In the genomic region with DNA sequence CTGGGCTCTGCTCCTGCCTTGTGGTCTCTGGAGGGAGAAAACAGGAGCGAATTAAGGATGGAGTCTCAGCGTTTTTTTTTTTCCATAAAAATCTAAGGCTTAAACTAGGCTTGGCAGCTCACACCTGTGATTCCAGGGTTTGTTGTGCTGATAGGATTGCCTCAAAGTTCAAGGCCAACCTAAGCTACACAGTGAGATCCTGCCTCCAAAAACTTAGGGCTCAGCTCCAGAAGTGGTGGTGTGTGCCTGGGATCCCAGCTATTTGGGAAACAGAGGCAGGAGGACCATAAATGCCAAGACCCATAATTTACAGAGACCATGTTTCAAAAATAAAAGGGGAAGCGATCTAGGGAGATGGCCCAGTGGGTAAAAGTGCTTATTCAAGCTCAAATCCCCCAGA, we compare ENCODE assay signal across 15 mouse cellular contexts. TPM values are rescaled to one million over a fixed set of nuclear protein-coding genes. Genes with fewer than 3 reads are reported as not detected.
DNase-seq lines count a peak whose midpoint lies in the region; ATAC-seq and TF ChIP-seq lines count a peak whose summit lies in the region.
"Had no signal": no experiment of that assay in that cellular context is flagged by ENCODE, and none has a peak within 500 bp of the region (broad histone marks: within the 10 kb centered on the region; RNA-seq: fewer than 3 reads in every experiment).

No protein-coding gene starts in this region.

- no peaks in the 10 kb centered on the region for H3K27me3 ChIP-seq in kidney, embryonic 15.5 days
- no peaks in the 10 kb centered on the region for H3K27me3 ChIP-seq in kidney, adult 2 months (replicated peaks; ENCODE audit: control insufficient read depth, insufficient read depth, low read length)
- no peaks in the 10 kb centered on the region for H3K27me3 ChIP-seq in E14TG2a.4 (ENCODE audit: insufficient read depth, low read length)
- no peaks in the 10 kb centered on the region for H3K27me3 ChIP-seq in limb, embryonic 11.5 days (ENCODE audit: control insufficient read depth, insufficient read depth, low read length)

- no peak overlapping the region; the same call in 1 of the 2 replicates for H3K9ac ChIP-seq in kidney, embryonic 15.5 days
- H3K9ac ChIP-seq in ES-E14 (ENCODE audit: insufficient read depth, low read depth, low read length, poor library complexity, severe bottlenecking) = peak overlapping the region; percentile 78; the same call in 1 of the 2 replicates
- H3K9ac ChIP-seq in limb, embryonic 11.5 days (ENCODE audit: low read length) = peak overlapping the region; percentile 50; the same call in 1 of the 2 replicates

- peak overlapping the region; percentile 43 for H3K4me3 ChIP-seq in kidney, embryonic 15.5 days (replicated peaks)
- H3K4me3 ChIP-seq in kidney, adult 2 months (ENCODE audit: insufficient read depth, low read depth, low read length) = no peak overlapping the region
- H3K4me3 ChIP-seq in E14TG2a.4 (replicated peaks; ENCODE audit: low read length) = peak overlapping the region; percentile 80
- peak overlapping the region; percentile 65 to 70; a peak in 2 of 4 replicates for H3K4me3 ChIP-seq in ES-E14 (ENCODE audit: insufficient read depth in 1 of 2, low read depth in 1 of 2, low read length in 2 of 2, poor library complexity in 1 of 2, severe bottlenecking in 1 of 2)
- peak overlapping the region; percentile 30; the same call in 1 of the 2 replicates for H3K4me3 ChIP-seq in limb, embryonic 11.5 days (ENCODE audit: low read depth, low read length)
- H3K4me3 ChIP-seq: layer of hippocampus, adult 2 months; midbrain, embryonic 13.5 days had no signal

- WGBS in kidney, embryonic 15.5 days = 56% methylated on average over 3 of the region's 3 CpGs
- WGBS in kidney, adult 2 months = 72% methylated on average over 3 of the region's 3 CpGs
- WGBS in limb, embryonic 11.5 days = 42% methylated on average over 3 of the region's 3 CpGs

- no peaks in the 10 kb centered on the region for H3K9me3 ChIP-seq in kidney, embryonic 15.5 days (replicated peaks)
- H3K9me3 ChIP-seq in E14TG2a.4 (ENCODE audit: low read length) (no peaks in the 10 kb centered on the region), ES-E14 (ENCODE audit: control insufficient read depth, insufficient read depth, low read depth, low read length) (no peaks in the 10 kb centered on the region)
- H3K9me3 ChIP-seq in limb, embryonic 11.5 days (ENCODE audit: control insufficient read depth, low read length) = no peaks in the 10 kb centered on the region
- H3K9me3 ChIP-seq: G1E; midbrain, embryonic 13.5 days had no signal

- no peak for DNase-seq in kidney, adult 2 months
- DNase-seq in ES-E14 (ENCODE audit: low read depth, low spot score) = no peak
- no peak for DNase-seq in limb, embryonic 11.5 days (ENCODE audit: low spot score)
- DNase-seq in T-cell, adult 2 months (ENCODE audit: low spot score) = no peak
- no peak for DNase-seq in thymus, postnatal 25 days
- DNase-seq in spleen, postnatal 10 days (ENCODE audit: low spot score in 2 of 2) = no peak
- DNase-seq: cerebellum, adult 9-11 months; heart, adult 2 months; thymus, adult 2 months had no signal

- no peak for TF ChIP-seq CTCF in kidney, adult 2 months (conservative IDR thresholded peaks at IDR 0.05; ENCODE audit: insufficient read depth, insufficient read length, low read depth, low read length)
- no peak for TF ChIP-seq CTCF in E14TG2a.4 (conservative IDR thresholded peaks at IDR 0.05; ENCODE audit: low read length)

- no peak for TF ChIP-seq POLR2A in kidney, adult 2 months (IDR thresholded peaks at IDR 0.05; ENCODE audit: low read depth, low read length)

- H3K4me2 ChIP-seq in kidney, embryonic 15.5 days = peak overlapping the region; percentile 56
- peak overlapping the region; percentile 57 for H3K4me2 ChIP-seq in limb, embryonic 11.5 days (ENCODE audit: low read depth, severe bottlenecking)

- ATAC-seq in kidney, embryonic 15.5 days (replicated peaks; ENCODE audit: low FRiP score) = no peak
- no peak for ATAC-seq in limb, embryonic 11.5 days (ENCODE audit: insufficient number of reproducible peaks, low FRiP score, low TSS enrichment, low read depth)
- ATAC-seq: hindbrain, embryonic 16.5 days; midbrain, embryonic 13.5 days had no signal

- H3K27ac ChIP-seq in kidney, embryonic 15.5 days = no peak overlapping the region
- no peak overlapping the region for H3K27ac ChIP-seq in kidney, adult 2 months (ENCODE audit: insufficient read depth, low read depth, low read length)
- H3K27ac ChIP-seq in ES-E14 (ENCODE audit: insufficient read depth, low read depth, low read length, poor library complexity, severe bottlenecking) = peak overlapping the region; percentile 10; the same call in 1 of the 2 replicates
- H3K27ac ChIP-seq in limb, embryonic 11.5 days (replicated peaks; ENCODE audit: low read depth, low read length) = peak overlapping the region; percentile 30; the same call in 1 of the 2 replicates
- H3K27ac ChIP-seq: layer of hippocampus, adult 2 months; midbrain, embryonic 13.5 days had no signal

- peaks cover 28% of the 10 kb centered on the region for H3K36me3 ChIP-seq in kidney, embryonic 15.5 days
- no peaks in the 10 kb centered on the region for H3K36me3 ChIP-seq in kidney, adult 2 months (ENCODE audit: control insufficient read depth, insufficient read depth, low read length)
- peaks cover 35% of the 10 kb centered on the region for H3K36me3 ChIP-seq in E14TG2a.4 (ENCODE audit: insufficient read depth, low read length)
- peaks cover 20% of the 10 kb centered on the region for H3K36me3 ChIP-seq in ES-E14 (ENCODE audit: control insufficient read depth, insufficient read depth, low read length, poor library complexity, severe bottlenecking)
- H3K36me3 ChIP-seq in limb, embryonic 11.5 days (ENCODE audit: control insufficient read depth, insufficient read depth, low read length) = peaks cover 6% of the 10 kb centered on the region; the same call in 1 of the 2 replicates
- H3K36me3 ChIP-seq: midbrain, embryonic 13.5 days had no signal

- peaks cover 62% of the 10 kb centered on the region for H3K4me1 ChIP-seq in kidney, embryonic 15.5 days
- peaks cover 14% of the 10 kb centered on the region for H3K4me1 ChIP-seq in kidney, adult 2 months (ENCODE audit: control insufficient read depth, insufficient read depth, low read length)
- H3K4me1 ChIP-seq in E14TG2a.4 (replicated peaks; ENCODE audit: low read depth, low read length) (peaks cover 89% of the 10 kb centered on the region), ES-E14 (ENCODE audit: control insufficient read depth in 2 of 2, insufficient read depth in 2 of 2, low read length in 2 of 2, poor library complexity in 1 of 2) (peaks cover 4 to 53% of the 10 kb centered on the region in 2 experiments; a peak in 3 of 4 replicates)
- H3K4me1 ChIP-seq in limb, embryonic 11.5 days (ENCODE audit: control insufficient read depth, insufficient read depth, low read length) = peaks cover 50% of the 10 kb centered on the region

- in situ Hi-C loops in ES-E14 (cut with MboI; ENCODE audit: low sequenced_read_pairs in 2 of 2, unreplicated experiment in 2 of 2) = no loop called here

TF ChIP-seq in ES-E14, 5 proteins besides CTCF, POLR2A, EP300 and RAD21:
- TF ChIP-seq ZNF384 (IDR thresholded peaks at IDR 0.05; ENCODE audit: low read depth, low read length) (no peak), ZC3H11A (IDR thresholded peaks at IDR 0.05; ENCODE audit: borderline replicate concordance, low read depth, low read length) (no peak), CHD2 (IDR thresholded peaks at IDR 0.05; ENCODE audit: low read depth, low read length) (no peak), HCFC1 (IDR thresholded peaks at IDR 0.05; ENCODE audit: borderline replicate concordance, insufficient read depth, low read length) (no peak), MAFK (IDR thresholded peaks at IDR 0.05; ENCODE audit: insufficient read depth, low read depth, low read length) (no peak)

RNA-seq across cellular contexts. Expression of a gene that starts 4.3 kb away (rescaled TPM):
- polyA plus RNA-seq in kidney, embryonic 15.5 days (2015; fragmentation: Nextera tagmentation; extraction: Ambion mirVana) = 135 and 139 TPM in 2 replicates
- 160 and 179 TPM in 2 replicates for polyA plus RNA-seq in kidney, adult 2 months (2012; rRNA removed)
- total RNA-seq in ES-E14 (2012; rRNA removed) = 134 and 157 TPM in 2 replicates
- polyA plus RNA-seq in limb, embryonic 11.5 days (2014; fragmentation: Nextera tagmentation; extraction: Ambion mirVana) = 150 TPM in 2 replicates

RNA-seq across cellular contexts. Expression of a gene that starts 8.4 kb away (rescaled TPM):
- polyA plus RNA-seq in kidney, embryonic 15.5 days (2015; fragmentation: Nextera tagmentation; extraction: Ambion mirVana) = 26.6 and 30.2 TPM in 2 replicates
- polyA plus RNA-seq in kidney, adult 2 months (2012; rRNA removed) = 84.2 and 86.6 TPM in 2 replicates
- 7.8 and 12.9 TPM in 2 replicates for total RNA-seq in ES-E14 (2012; rRNA removed)
- polyA plus RNA-seq in limb, embryonic 11.5 days (2014; fragmentation: Nextera tagmentation; extraction: Ambion mirVana) = 20.4 and 21.4 TPM in 2 replicates

RNA-seq across cellular contexts. Expression of a gene that starts 19.5 kb away (rescaled TPM):
- 0.16 and 0.17 TPM in 2 replicates for polyA plus RNA-seq in kidney, embryonic 15.5 days (2015; fragmentation: Nextera tagmentation; extraction: Ambion mirVana)
- 0.20 and 0.41 TPM in 2 replicates for polyA plus RNA-seq in kidney, adult 2 months (2012; rRNA removed)
- total RNA-seq in ES-E14 (2012; rRNA removed) = 1.1 and 2.2 TPM in 2 replicates
- polyA plus RNA-seq in limb, embryonic 11.5 days (2014; fragmentation: Nextera tagmentation; extraction: Ambion mirVana) = 0.11 and 0.24 TPM in 2 replicates
- polyA plus RNA-seq: hindbrain, embryonic 16.5 days had no signal

RNA-seq across cellular contexts. Expression of a gene that starts 19.6 kb away (rescaled TPM):
- polyA plus RNA-seq in kidney, embryonic 15.5 days (2015; fragmentation: Nextera tagmentation; extraction: Ambion mirVana) = 47.4 and 50.6 TPM in 2 replicates
- polyA plus RNA-seq in kidney, adult 2 months (2012; rRNA removed) = 39.4 and 45.5 TPM in 2 replicates
- total RNA-seq in ES-E14 (2012; rRNA removed) = 12.7 and 23.0 TPM in 2 replicates
- 31.1 and 35.3 TPM in 2 replicates for polyA plus RNA-seq in limb, embryonic 11.5 days (2014; fragmentation: Nextera tagmentation; extraction: Ambion mirVana)

RNA-seq across cellular contexts. Expression of a gene that starts 19.7 kb away (rescaled TPM):
- polyA plus RNA-seq in kidney, embryonic 15.5 days (2015; fragmentation: Nextera tagmentation; extraction: Ambion mirVana) = 10.4 and 13.1 TPM in 2 replicates
- polyA plus RNA-seq in kidney, adult 2 months (2012; rRNA removed) = 12.2 and 19.8 TPM in 2 replicates
- total RNA-seq in ES-E14 (2012; rRNA removed) = 7.8 and 13.6 TPM in 2 replicates
- 6.5 and 11.5 TPM in 2 replicates for polyA plus RNA-seq in limb, embryonic 11.5 days (2014; fragmentation: Nextera tagmentation; extraction: Ambion mirVana)

Comparison
In these comparisons a context has a peak if more than half of its experiments do, and no peak if none do; other contexts are left out.
1. H3K27ac ChIP-seq: peak in ES-E14 (single experiment) and limb, embryonic 11.5 days (single experiment); none in kidney, embryonic 15.5 days (single experiment) and kidney, adult 2 months (single experiment).